Mouse (Mus musculus): ENCODE data around the gene Actn2.

Actn2 gene

DNA sequence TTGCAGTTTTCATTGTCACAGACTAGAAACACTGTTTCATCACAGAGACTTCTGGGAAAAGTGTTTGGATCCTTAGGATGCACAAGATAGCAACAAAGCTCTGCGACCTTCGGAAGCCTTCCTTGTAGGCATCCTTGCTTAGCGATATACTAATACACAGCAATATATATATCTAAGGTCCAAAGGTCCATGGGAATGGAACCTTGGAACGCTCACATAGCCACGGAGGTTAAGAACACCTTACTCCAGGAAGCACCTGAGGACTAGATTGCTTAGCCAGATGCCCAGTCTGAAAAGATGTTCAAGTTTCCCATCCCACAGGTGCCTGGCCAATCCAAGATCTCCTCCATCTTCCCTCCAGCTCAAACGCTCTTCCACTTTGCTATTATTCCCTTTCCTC, 26.4 kb downstream of the Actn2 start:
- DNase-seq (ENCODE audit: low read depth): no peak

DNA sequence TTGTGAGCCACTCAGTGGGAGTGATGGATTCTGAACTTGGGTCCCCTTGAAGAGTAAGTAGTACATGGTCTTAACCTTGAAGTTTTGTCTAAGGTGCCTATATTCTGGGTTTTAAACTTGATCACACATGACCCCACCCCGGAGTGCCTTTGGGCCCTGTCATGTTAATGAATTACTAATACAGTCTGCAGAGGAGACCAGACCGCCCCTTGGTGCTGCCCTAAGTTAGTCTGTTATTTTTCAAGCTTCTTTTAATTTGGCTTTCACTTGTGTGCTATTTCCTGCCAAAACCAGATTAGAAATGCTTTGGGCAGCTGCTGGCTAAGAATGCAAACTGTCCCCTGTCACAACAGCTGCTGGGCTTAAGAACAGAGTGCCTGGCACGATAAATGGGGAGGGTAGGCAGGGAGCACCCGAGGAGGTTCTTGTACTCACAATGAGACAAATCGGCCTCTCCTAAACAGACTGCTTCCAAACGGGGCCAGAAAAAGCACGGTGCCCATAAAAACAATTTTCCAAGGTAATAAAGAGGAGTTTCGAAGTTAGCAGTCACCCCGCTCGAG, 28.5 kb downstream of the Actn2 start:
- no peak for DNase-seq (ENCODE audit: low read depth)

DNA sequence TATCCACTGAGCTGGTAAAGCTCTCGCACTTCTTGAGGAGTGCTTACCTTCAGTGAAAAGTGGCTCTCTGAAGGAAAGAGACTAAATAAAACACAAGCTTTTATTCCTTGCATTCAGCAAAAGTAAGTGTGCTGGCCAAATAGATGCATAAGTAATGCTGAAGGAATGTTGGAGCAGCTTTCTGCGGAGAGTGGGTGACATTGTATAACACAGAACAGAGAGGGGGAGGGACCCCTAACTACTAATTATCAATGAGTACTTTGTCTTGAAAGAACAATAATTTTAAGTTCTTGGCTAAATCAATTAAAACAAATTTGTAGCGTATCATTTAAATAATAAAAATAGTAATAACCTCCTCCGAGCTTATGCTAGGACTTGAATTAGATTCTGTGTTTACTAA, 29.2 kb downstream of the Actn2 start:
- DNase-seq (ENCODE audit: low read depth): no peak

DNA sequence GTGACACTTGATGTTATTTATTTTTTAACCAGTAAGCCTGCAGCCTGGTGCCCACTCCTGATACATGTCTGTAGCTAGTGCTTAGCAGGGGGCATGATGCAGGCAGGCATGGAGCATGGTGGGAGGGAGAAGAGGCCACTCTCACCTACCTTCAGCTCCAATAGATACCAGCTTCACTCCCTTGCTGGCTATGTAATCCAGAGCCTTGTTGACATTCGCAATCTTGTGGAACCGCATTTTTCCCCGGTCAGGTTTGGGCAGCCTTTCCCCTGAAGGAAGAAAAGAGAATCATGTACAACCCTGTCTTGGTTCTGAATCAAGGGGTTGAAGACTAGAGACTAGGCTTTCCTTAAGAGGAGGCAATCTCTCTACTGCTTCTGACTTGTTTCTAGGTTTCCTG, 31.1 kb downstream of the Actn2 start:
- DNase-seq (ENCODE audit: low read depth): no peak

DNA sequence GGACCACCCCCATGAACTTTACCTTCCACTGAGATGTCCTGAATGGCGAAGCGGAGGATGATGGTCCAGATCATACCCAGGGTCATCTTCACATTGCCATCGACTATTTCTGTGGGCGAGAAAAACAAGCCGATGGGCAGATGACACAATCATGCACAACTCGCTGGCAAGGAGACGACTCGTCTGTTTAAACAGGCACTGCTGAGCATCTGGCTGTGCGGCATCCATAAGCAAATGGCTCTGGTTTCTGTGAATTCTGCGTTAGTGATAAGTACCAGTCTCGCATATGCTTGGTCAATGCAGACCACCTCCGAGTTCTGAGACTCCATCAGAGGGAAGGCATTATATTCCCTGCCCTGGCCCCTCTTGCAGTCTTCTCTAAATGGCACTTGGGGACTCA, 31.7 kb downstream of the Actn2 start:
- no peak for DNase-seq (ENCODE audit: low read depth)

DNA sequence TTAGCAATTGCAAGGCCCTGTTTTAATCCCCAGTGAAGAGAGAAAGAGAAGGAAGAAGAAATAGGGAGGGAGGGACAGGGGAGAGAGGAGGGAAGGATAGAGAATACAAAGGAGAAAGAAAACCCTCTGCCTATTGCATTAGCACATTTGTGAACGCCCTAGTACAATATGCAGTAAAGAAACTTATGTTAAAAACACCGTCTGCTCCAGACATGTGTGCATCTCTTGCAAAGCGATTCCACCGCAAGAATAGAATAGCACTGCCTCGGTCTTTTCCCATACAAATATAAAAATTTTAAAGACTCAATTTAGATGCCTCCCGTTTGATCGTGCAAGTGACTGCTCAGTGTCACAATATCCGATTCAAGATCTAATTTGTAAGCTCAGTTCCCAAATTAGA, 32.1 kb downstream of the Actn2 start:
- no peak for DNase-seq (ENCODE audit: low read depth)

DNA sequence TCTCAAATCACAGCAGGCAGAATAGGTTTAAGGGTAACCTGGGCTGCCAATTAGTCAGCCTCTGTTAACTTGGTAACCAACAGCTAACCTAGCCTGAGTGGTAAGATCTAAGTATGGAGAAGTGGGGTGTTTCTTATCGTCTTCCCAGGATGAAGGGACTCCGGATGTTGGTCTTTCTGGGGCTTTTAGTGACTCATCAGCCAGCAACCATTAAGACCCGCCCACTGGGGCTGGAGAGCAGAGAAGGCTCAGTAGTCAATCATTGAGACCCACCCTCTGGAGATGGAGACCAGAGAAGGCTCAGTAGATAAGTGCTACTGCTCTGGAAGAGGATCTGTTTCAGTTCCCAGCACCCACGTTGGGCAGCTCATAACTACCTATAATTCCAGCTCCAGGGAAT, 33.3 kb downstream of the Actn2 start:
- no peak for DNase-seq (ENCODE audit: low read depth)

DNA sequence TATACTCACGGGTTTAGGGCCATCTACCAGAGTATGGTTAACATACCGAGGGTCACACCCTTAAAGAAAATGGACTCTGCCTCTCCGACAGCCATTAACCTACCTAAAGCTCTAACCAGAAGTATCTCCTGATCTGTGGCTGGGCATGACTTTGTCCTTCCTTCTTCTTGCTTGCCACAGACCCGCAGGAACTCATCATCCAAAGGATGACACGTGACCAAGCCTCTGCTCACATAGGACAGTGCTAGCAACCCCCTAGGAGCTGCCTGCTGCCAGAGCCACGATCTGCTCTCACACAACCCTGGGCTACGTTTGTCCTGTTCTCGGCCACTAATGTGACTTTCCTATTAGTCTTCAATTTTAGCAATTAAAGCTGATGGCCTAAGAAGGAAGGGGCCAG, 35.0 kb downstream of the Actn2 start:
- peak; percentile 7 for DNase-seq (ENCODE audit: low read depth)

DNA sequence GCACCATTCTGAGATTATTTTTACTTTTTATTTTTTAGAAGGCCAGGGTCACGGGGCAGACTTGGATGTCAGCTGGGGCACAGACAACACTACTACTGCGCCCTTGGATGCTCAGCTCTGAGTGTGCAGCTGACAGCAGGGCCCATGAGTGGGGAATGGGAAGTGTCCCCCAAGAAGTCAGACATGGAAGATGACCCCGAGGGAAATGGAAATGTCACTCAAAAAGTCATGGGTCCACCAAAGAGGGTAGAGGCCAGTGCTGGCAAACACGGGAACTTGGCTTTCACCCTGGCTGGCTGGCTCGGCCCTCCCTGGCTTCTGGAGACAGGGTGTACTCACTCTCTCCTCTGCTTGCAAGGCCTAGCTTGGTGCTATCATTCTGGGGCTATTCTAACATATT, 35.6 kb downstream of the Actn2 start:
- no peak for DNase-seq (ENCODE audit: low read depth)

DNA sequence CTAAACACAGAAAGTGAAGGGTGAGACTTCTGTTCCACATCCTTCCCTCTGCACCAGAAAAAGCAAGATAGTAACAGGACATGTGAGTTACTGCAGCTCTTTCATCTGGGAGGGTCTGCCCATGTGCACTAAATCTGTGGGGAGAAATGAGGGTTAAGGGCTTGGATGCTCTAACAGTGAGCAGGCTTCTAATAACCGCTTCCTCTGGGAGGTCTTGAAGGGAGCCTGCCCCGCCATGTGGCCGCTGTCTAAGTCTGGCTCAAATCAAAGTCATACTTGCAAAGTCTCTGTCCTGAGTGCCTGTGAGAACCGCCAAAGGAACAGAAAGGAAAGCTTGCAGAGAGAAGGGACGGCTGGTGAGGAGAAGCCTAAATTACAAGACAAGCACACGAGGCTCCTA, 42.8 kb downstream of the Actn2 start:
- DNase-seq (ENCODE audit: low read depth): no peak

DNA sequence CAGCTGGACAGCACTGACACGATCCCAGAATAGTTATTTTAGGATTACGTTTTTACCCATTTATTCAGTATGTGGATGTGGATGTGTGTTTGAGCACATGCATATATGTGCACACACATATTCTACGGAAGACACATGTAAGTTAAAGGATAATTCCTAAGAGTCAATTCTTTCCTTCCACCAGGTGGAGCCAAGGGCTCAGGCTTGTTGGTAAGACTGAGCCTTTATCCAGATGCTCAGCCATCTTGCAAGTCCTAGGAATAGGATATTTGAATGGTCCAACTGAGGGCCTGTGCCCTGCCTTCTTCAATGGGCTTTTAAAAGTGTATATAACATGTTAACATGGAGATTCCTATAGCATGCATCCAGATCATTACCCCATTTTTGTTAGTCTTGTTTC, 43.9 kb downstream of the Actn2 start:
- DNase-seq (ENCODE audit: low read depth): peak; percentile 4

DNA sequence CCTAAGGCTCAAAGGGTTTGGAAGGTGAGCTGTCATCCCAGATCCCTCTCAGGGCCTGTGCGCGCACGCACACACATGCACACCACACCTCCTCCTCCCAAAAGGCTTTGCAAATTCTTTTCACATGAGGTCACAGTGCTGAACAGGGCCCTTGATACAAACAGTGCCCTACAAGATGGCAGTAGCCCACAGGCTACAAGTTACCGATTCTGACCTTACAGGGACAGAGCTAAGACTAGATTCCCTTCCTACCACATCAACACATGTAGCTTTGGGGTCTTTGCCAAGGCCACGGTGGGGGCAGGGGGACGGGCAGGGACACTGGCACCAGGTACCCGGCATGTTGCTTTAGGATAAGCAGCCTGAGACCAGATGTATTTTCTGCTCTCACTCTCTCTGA, 46.8 kb downstream of the Actn2 start:
- no peak for DNase-seq (ENCODE audit: low read depth)

DNA sequence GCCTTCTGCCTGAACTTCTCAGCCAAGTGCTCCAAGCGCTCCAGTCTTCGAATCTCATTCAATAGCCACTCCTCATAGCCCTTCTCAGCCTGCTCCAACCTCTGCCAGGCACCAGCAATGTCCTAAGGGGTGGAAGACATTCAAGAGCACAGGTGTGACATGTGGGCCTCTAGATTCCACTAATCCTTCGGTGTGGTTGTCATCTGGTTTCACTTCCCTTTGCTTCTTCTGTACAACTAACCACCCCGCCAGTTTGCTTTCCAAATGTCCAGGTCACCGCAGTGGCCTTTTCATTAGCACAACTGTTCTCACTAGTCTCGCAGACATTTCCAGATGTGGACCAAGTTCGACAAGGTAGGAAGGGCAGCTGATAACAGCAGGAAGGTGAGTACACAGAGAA, 49.9 kb downstream of the Actn2 start:
- peak; percentile 7 for DNase-seq (ENCODE audit: low read depth)

DNA sequence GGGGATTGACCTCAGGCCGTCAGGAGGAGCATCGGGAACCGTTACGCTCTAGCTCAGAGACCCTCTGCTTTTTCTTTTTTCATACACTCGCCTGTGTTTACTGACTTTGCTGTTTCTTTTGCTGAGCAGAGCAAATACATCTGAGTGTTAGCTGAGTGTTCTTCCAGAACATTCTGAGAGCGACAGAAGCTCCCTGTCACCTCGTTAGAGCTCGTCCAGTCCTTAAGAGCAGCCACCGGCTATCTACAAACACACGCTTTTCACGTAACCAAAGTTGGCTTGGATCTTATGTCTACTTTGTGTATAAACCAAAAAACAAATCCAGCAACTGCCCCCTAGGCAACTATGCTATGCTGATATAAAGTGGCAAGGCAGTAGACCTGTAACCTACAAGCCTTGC, 56.0 kb downstream of the Actn2 start:
- DNase-seq (ENCODE audit: low read depth): no peak

DNA sequence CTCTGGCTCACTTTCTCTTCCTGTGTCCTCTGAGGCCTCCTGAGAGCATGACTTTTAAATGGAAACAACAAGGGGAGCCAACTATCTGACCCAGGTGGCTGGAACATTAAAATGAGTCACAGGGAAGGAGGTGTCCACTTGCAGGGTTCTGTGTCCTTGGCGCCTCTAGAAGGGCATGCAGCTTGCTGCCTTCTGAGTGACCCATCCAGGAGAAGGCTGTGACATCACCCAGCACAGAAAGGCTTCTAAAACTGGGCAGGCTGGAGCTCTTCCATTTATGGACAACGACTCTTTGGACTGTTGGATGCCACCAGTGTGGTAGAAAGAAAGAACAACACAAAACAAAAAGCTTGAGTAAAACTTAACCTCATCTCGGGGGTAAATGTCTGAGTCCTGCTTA, 56.7 kb downstream of the Actn2 start:
- DNase-seq (ENCODE audit: low read depth): no peak

DNA sequence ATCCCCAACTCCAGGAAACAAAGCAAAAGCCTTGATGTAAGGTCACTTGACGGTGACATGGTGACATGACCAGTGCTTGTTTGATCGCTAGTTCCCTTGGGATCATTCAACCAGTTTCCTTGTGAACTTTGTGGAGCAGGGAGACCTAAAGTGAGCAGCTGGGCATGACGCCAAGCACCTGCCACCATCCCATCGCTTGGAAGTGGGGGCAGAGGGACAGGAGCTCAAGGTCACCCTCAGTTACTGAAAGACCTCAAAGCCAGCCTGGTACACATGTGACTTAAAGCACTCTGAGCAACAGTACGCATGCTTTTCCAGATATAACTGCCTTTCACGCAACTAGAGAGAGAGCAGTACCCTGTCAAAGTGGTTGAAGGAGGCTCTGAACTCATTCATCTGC, 65.8 kb downstream of the Actn2 start:
- no peak for DNase-seq (ENCODE audit: low read depth)

DNA sequence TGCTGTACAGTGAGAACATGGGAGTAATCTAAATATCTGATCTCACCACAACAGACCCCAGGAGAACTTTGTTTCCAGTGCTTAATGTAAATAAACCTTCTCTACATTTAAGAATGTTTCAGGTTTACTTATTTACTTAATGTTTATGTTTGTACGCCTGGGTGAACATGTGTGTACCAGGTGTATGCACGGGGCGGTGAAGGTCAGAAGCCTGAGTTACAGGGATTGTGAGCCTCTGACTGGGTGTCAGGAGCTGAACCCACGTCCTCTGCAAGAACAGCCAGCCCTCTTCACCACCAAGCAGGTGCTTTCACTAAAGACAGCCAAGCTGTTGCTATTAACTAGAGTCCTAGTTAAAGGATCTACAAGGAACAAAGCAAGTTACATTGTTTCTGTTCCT, 66.3 kb downstream of the Actn2 start:
- DNase-seq (ENCODE audit: low read depth): no peak

DNA sequence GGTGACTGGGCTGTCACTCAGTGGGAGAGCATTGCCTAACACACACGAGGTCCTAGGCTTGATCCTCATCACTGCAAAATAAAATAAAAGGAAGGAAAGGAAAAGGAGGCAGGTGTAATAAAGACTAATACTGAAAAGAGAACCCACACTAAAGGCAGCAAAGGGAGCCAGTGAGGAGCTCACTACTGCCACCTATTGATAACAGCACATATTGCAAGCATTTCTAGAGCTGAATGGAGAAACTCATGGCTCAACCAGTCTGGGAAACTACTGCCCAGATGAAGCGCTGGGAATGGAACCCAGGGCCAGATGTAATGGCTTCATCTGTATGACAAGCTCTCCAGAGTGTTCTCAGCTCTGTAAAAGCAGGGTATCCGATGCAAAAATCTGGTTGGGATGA, 67.6 kb downstream of the Actn2 start:
- peak; percentile 56 for DNase-seq (ENCODE audit: low read depth)

DNA sequence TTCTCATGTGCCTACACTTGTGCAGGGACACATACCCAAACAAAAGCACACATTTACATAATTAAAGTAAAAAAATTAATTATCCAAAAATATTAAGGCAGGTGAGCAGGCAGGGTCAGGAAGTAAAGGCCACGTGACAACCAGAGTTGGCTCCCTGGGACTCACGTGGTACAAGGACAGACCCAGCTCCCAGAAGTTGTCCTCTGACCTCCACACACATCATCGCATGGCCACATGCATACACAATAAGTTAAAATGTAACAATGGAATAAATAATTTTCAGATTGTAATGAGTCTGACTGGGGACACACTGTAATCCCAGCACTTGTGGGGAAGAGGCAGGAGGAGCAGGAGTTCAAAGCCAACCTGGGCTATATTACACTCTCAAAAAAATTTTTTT, 72.6 kb downstream of the Actn2 start:
- no peak for DNase-seq (ENCODE audit: low read depth)

DNA sequence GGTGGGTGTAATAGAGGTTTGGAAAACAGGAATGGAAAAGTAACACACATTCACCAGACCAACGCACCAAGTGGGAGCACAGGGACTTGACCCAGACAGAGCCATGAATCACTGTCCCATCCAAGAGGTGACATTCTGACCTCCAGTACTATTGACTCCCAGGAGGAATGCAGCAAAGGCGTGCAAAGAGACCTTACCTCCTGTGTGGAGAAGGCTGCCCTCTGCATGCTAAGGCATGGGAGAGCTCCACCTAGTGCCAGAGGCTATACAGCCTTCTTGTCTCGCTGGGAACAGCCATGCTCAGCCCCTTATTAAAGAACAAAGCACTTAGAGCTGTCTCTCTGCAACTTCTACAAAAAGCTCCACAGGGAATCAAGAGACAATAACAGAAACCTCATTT, 73.5 kb downstream of the Actn2 start:
- no peak for DNase-seq (ENCODE audit: low read depth)

DNA sequence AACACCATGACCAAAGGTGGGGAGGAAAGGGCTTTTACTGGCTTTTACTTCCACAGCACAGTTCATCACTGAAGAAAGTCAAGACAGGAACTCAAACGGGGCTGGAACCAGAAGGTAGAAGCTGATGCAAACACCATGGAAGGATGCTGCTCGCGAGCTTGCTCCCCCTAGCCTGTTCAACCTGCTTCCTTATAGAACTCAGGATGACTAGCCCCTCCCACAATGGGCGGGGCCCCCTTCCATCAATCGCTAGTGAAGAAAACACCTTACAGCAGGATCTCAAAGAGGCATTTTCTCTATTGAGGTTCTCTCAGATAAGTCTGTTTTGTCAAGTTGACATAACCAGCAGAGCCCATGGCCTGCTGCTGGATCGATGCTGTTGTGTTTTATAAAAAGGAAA, 76.6 kb downstream of the Actn2 start:
- DNase-seq (ENCODE audit: low read depth): no peak

DNA sequence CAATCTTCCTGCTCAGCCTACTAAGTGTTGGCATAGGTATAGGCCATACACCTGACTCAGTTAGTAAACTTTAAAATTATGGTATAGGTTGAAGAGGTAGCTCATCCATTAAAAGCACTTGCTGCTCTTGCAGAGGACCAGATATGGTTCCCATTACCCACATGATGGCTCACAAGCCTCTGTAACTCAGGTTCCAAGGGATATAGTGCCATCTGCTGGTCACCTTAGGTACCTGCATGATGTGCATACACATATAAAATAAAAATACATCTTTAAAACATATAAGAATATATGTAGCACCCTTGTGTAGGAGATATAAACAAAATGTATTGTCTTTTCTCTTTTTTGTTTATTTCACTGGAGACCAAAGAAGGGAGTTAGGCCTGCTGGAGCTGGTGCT, 79.1 kb downstream of the Actn2 start:
- DNase-seq (ENCODE audit: low read depth): no peak

DNA sequence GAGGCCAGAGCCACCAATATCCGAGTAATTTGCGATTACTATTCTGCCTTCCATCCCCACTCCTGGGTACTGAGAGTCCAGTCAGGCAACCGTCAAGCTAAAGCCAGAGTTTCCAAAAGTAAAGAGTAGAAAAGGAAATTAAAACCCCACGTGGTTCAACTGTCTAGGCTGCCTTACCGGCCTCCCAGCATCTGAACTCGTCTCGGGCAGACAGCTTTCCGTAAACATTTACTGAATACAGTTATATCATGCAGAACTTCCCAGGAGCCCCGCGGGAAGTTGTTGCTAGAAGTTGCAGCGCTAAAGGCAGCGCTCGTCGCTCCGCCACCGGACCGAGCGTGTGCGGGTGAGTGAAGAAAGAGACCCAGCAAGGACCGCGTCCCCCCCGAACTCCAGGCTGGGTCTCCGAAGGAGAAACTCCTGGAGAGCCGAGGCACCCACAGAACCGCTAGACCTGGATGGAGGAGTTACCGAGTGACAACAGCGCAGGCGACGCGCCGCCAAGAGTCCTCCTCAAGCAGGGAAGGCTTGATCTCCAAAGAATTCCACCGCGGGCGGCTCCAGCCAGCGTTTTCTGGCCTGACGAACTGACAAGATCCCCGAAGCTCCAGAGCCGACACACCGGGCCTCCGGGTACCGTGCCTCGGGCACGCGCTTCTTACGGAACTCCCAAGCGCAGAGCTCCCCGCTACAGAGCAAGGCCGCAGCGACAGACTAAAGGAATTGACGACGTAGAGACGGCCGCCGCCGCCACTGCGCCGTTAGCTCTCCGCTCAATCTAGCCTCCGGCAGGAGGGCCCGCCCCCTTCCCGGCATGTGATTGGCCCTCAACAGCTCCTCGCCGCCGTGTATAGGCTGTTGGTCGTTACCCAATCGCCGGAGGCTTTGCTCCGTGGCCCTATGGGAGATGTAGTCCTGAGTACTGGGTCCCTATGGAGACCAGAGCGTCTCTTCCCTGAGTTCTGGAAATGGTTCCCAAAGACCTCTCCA, 82.9 kb downstream of the Actn2 start, which contains the start of gene Mtr:
Gene Mtr (minus strand): TSS at position 723 of the 990 bp plus-strand sequence.
- DNase-seq (ENCODE audit: low read depth): peak; percentile 88
